Mouse (Mus musculus) ES-Bruce4 (cell line): Measurements from ENCODE around the gene Hoga1. TPM values are rescaled to one million over a fixed set of nuclear protein-coding genes. Genes with fewer than 3 reads are reported as not detected.

Source experiments
- H3K27ac ChIP-seq: 2 replicates; pipeline ENCODE4 v1.5.1; 2012; ENCODE audit warnings: low read length, inconsistent platforms; ENCODE audit not compliant: insufficient read depth
- H3K27me3 ChIP-seq: 2 replicates; pipeline ENCODE4 v1.6.1; 2012; ENCODE audit warnings: mild to moderate bottlenecking, low read length, inconsistent platforms; ENCODE audit not compliant: control insufficient read depth, poor library complexity, insufficient read depth, severe bottlenecking
- H3K36me3 ChIP-seq: 2 replicates; pipeline ENCODE4 v1.6.1; 2012; ENCODE audit warnings: inconsistent platforms, mild to moderate bottlenecking, low read length, moderate library complexity; ENCODE audit not compliant: control insufficient read depth, poor library complexity, insufficient read depth, severe bottlenecking
- H3K4me1 ChIP-seq: one replicate; pipeline ENCODE4 v1.8.1; 2011; ENCODE audit warnings: low read length; ENCODE audit not compliant: control insufficient read depth, insufficient read depth
- H3K4me3 ChIP-seq: 2 replicates; pipeline ENCODE4 v1.5.1; 2011; ENCODE audit warnings: low read depth, mild to moderate bottlenecking, low read length
- H3K9ac ChIP-seq: 2 replicates; pipeline ENCODE4 v1.6.1; 2012; ENCODE audit warnings: low read depth, mild to moderate bottlenecking, inconsistent platforms; ENCODE audit not compliant: poor library complexity, severe bottlenecking
- H3K9me3 ChIP-seq: replicated peaks from 2 replicates; pipeline ENCODE4 v1.6.1; 2012; ENCODE audit warnings: mild to moderate bottlenecking, low read length, inconsistent platforms; ENCODE audit not compliant: control insufficient read depth, poor library complexity, insufficient read depth, severe bottlenecking
- CTCF ChIP-seq: IDR thresholded peaks from one replicate; pipeline ENCODE4 v1.8.1; 2011; ENCODE audit warnings: low read depth, low read length
- EP300 ChIP-seq: IDR thresholded peaks from 2 replicates; pipeline ENCODE4 v1.6.1; 2011; ENCODE audit warnings: low read depth, low read length; ENCODE audit not compliant: insufficient read depth
- POLR2A ChIP-seq: IDR thresholded peaks from one replicate; pipeline ENCODE4 v1.8.1; 2011; ENCODE audit warnings: low read length; ENCODE audit not compliant: insufficient read depth
- polyA plus RNA-seq: library from polyadenylated mRNA; stranded (reverse); fragments of >200 nt; gene quantifications from 2 replicates; pipeline ENCODE4 v1.2.4, GENCODE M21; 2011; ENCODE audit warnings: low read depth; ENCODE audit not compliant: missing spikeins, insufficient read depth, insufficient read length

Gene Hoga1
- polyA plus RNA-seq, 1 experiment, result 0.91 TPM

GRCm38 (mm10) chr19:42037167-42037702 lies 8.2 kb upstream of the Hoga1 start:
- H3K9me3 ChIP-seq, result no peaks in the 10 kb centered on the region
- no peaks in the 10 kb centered on the region for H3K4me1 ChIP-seq
- H3K9ac ChIP-seq, result no peak overlapping the region
- no peak overlapping the region for H3K4me3 ChIP-seq
- H3K27ac ChIP-seq, result no peak overlapping the region
- no peaks in the 10 kb centered on the region for H3K36me3 ChIP-seq
- no peaks in the 10 kb centered on the region for H3K27me3 ChIP-seq
- TF ChIP-seq POLR2A, result no peak
- TF ChIP-seq EP300, result no peak
- TF ChIP-seq CTCF, result no peak

GRCm38 (mm10) chr19:42038310-42038709 lies 7.1 kb upstream of the Hoga1 start:
- H3K4me3 ChIP-seq, result no peak overlapping the region

GRCm38 (mm10) chr19:42043988-42044387 lies 1.4 kb upstream of the Hoga1 start:
- Histone ChIP-seq H3K4me1 (no peaks in the 10 kb centered on the region), H3K27ac (no peak overlapping the region), H3K27me3 (no peaks in the 10 kb centered on the region), H3K9me3 (no peaks in the 10 kb centered on the region), H3K36me3 (no peaks in the 10 kb centered on the region), H3K9ac (no peak overlapping the region), H3K4me3 (no peak overlapping the region)
- TF ChIP-seq CTCF, result no peak
- TF ChIP-seq POLR2A, result no peak

More at GRCm38 (mm10) chr19:42038310-42038709, 7.1 kb upstream of the Hoga1 start:
- no peaks in the 10 kb centered on the region for H3K4me1 ChIP-seq
- no peak overlapping the region for H3K27ac ChIP-seq
- no peaks in the 10 kb centered on the region for H3K9me3 ChIP-seq
- H3K27me3 ChIP-seq, result no peaks in the 10 kb centered on the region
- no peak overlapping the region for H3K9ac ChIP-seq
- TF ChIP-seq EP300 (no peak), CTCF (no peak)
- no peaks in the 10 kb centered on the region for H3K36me3 ChIP-seq

GRCm38 (mm10) chr19:42050251-42050650 lies 4.8 kb downstream of the Hoga1 start:
- Histone ChIP-seq H3K27ac (no peak overlapping the region), H3K4me3 (no peak overlapping the region), H3K9me3 (no peaks in the 10 kb centered on the region), H3K9ac (no peak overlapping the region), H3K4me1 (no peaks in the 10 kb centered on the region), H3K27me3 (no peaks in the 10 kb centered on the region), H3K36me3 (no peaks in the 10 kb centered on the region)
- no peak for TF ChIP-seq CTCF

GRCm38 (mm10) chr19:42051351-42051750 lies 5.9 kb downstream of the Hoga1 start:
- H3K36me3 ChIP-seq, result no peaks in the 10 kb centered on the region
- H3K9me3 ChIP-seq, result no peaks in the 10 kb centered on the region
- H3K4me1 ChIP-seq, result no peaks in the 10 kb centered on the region
- no peak for TF ChIP-seq CTCF
- no peak for TF ChIP-seq EP300
- no peak for TF ChIP-seq POLR2A
- H3K9ac ChIP-seq, result no peak overlapping the region
- H3K4me3 ChIP-seq, result no peak overlapping the region
- H3K27me3 ChIP-seq, result no peaks in the 10 kb centered on the region
- no peak overlapping the region for H3K27ac ChIP-seq

GRCm38 (mm10) chr19:42051948-42052347 lies 6.5 kb downstream of the Hoga1 start, which contains the start of gene 4933411K16Rik:
TSS of gene 4933411K16Rik (plus strand) at chr19:42052248.
- no peak within 1 kb of the TSS for H3K9ac ChIP-seq
- H3K27ac ChIP-seq, result no peak within 1 kb of the TSS
- no peaks in the 10 kb centered on the region for H3K4me1 ChIP-seq
- TF ChIP-seq POLR2A, result no peak
- TF ChIP-seq EP300, result no peak
- no peak for TF ChIP-seq CTCF
- H3K36me3 ChIP-seq, result no peaks in the 10 kb centered on the region
- H3K27me3 ChIP-seq, result no peaks in the 10 kb centered on the region
- H3K4me3 ChIP-seq, result no peak within 1 kb of the TSS
- H3K9me3 ChIP-seq, result no peaks in the 10 kb centered on the region
